Mouse (Mus musculus) adrenal gland, adult 2 months (tissue): ENCODE data around the gene Pla2g1b. TPM values are rescaled to one million over a fixed set of nuclear protein-coding genes. Genes with fewer than 3 reads are reported as not detected.
A peak's percentile ranks its signal among the peaks of the same experiment; 100 is the strongest.
"Not testable (repeated sequence)": the region's sequence is repeated elsewhere in the genome, so short reads cannot be mapped to it uniquely, and the experiment has no call there.

Source experiments
- DNase-seq: peaks from one replicate; pipeline ENCODE4 v3.0.0; 2021
- long read RNA-seq: library from polyadenylated mRNA; stranded (forward); transcript quantifications from one replicate; pipeline ENCODE4 v2.0.0, GENCODE M21; 2021
- polyA plus RNA-seq: library from polyadenylated mRNA; depleted of rRNA; stranded (reverse); fragments of >200 nt; gene quantifications from 2 replicates; pipeline ENCODE4 v1.2.3, GENCODE M21; 2012; rRNA removed
- total RNA-seq, 2 experiments: library from RNA; stranded (reverse); gene quantifications; 2 replicates each; pipeline ENCODE4 v1.2.3; 2021

Pla2g1b gene
- not detected for total RNA-seq
- polyA plus RNA-seq, result 7.6 TPM in 1 of 2 replicates, not detected in the other
- long read RNA-seq, partial matches to known transcripts, result 0 of 1 reads
- long read RNA-seq, other reads (novel, unspliced or antisense), result 1 of 1 reads

- DNase-seq, result no peak
These were observed at the start of gene Pla2g1b for GRCm38 (mm10) chr5:115465642-115466420. Gene Pla2g1b (plus strand): TSS chr5:115466262.

GRCm38 (mm10) chr5:115428831-115429358, 37.2 kb upstream of the Pla2g1b start:
- DNase-seq, result no peak

GRCm38 (mm10) chr5:115429359-115430186, 36.5 kb upstream of the Pla2g1b start, which contains the start of gene Msi1:
Gene Msi1 (plus strand): TSS chr5:115429599.
- peak; percentile 67 for DNase-seq

GRCm38 (mm10) chr5:115430187-115430960, 35.7 kb upstream of the Pla2g1b start:
- DNase-seq, result peak; percentile 68

GRCm38 (mm10) chr5:115431061-115431897, 34.8 kb upstream of the Pla2g1b start:
- DNase-seq, result no peak

- DNase-seq, result no peak
These were observed 34.2 kb upstream of the Pla2g1b start for GRCm38 (mm10) chr5:115431898-115432259.

GRCm38 (mm10) chr5:115432395-115432794, 33.7 kb upstream of the Pla2g1b start:
- no peak for DNase-seq

- DNase-seq, result no peak
These were observed 32.9 kb upstream of the Pla2g1b start for GRCm38 (mm10) chr5:115433191-115433590.

GRCm38 (mm10) chr5:115434280-115434852, 31.7 kb upstream of the Pla2g1b start:
- DNase-seq, result no peak

GRCm38 (mm10) chr5:115434853-115435754, 31.0 kb upstream of the Pla2g1b start:
- DNase-seq, result no peak

- no peak for DNase-seq
These were observed 30.2 kb upstream of the Pla2g1b start for GRCm38 (mm10) chr5:115435755-115436379.

- DNase-seq, result peak; percentile 76
These were observed 29.5 kb upstream of the Pla2g1b start for GRCm38 (mm10) chr5:115436421-115437124.

GRCm38 (mm10) chr5:115437242-115437944, 28.7 kb upstream of the Pla2g1b start:
- no peak for DNase-seq

- DNase-seq, result no peak
These were observed 28.1 kb upstream of the Pla2g1b start for GRCm38 (mm10) chr5:115437945-115438315.

- no peak for DNase-seq
These were observed 27.4 kb upstream of the Pla2g1b start for GRCm38 (mm10) chr5:115438667-115439066.

GRCm38 (mm10) chr5:115441205-115441849, 24.7 kb upstream of the Pla2g1b start:
- DNase-seq, result peak; percentile 74

- not testable (repeated sequence) for DNase-seq
These were observed 23.4 kb upstream of the Pla2g1b start for GRCm38 (mm10) chr5:115442663-115443062.
